Mouse (Mus musculus): ENCODE data around the gene Chmp2a.

DNA sequence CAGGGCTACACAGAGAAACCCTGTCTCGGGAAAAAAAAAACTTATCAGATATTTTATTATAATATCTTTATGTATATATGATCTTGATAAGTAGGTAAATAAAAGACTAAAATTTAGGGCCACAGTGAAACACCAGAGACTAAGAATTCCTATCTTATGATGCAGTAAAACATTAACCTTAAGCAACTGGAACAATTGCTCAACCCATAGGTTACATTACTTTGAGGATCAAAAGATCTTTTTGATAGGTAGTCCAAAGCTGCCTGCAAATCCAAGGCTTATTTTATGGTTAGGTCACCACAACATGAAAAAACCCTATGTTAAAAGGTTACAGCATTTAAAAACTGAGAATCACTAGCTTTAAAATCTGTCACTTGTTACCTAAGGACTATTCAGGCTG, 33.0 kb downstream of the Chmp2a start:
- TF ChIP-seq POLR2A (IDR thresholded peaks at IDR 0.05; ENCODE audit: low read depth, low read length) = no peak
- TF ChIP-seq CTCF (IDR thresholded peaks at IDR 0.05; ENCODE audit: borderline replicate concordance, insufficient read depth, low read length) = no peak

All from embryonic fibroblast, embryonic 13.5 days (primary cell).